Mouse (Mus musculus): ENCODE data around the gene Myo1d.

- TF ChIP-seq CTCF (IDR thresholded peaks at IDR 0.05; ENCODE audit: control insufficient read depth, insufficient read depth, low read length) (no peak), POLR2A (IDR thresholded peaks at IDR 0.05; ENCODE audit: borderline replicate concordance, control insufficient read depth, low read depth, low read length) (no peak)
Measured at GRCm38 (mm10) chr11:80487904-80488587, 291.8 kb downstream of the Myo1d start.
